Mouse (Mus musculus) left cerebral cortex, adult 8-10 months (tissue): ENCODE data around the gene Ppat. TPM values are rescaled to one million over a fixed set of nuclear protein-coding genes. Genes with fewer than 3 reads are reported as not detected.
"Not testable (repeated sequence)": the region's sequence is repeated elsewhere in the genome, so short reads cannot be mapped to it uniquely, and the experiment has no call there.

Source experiments
- DNase-seq, 2 experiments: peaks; one replicate each; pipeline ENCODE4 v3.0.0; 2022; ENCODE audit warnings: low spot score in 2 of 2
- total RNA-seq, 4 experiments: library from RNA; stranded (reverse); gene quantifications; 2 replicates each; pipeline ENCODE4 v1.2.4; 2022

The Ppat gene
- total RNA-seq = 10 to 100 TPM; 16.2 to 20.3 (median 17.9) TPM

- DNase-seq = peak; percentile 89 to 96
Measured at GRCm38 (mm10) chr5:76951106-76952027, at the start of gene Ppat, which contains the start of gene Paics. Gene Ppat (minus strand): TSS chr5:76951578. Gene Paics (plus strand): TSS chr5:76951307.

- DNase-seq = no peak
Measured at GRCm38 (mm10) chr5:76998416-76998815, 47.0 kb upstream of the Ppat start.

GRCm38 (mm10) chr5:76993174-76993814 is 41.9 kb upstream of the Ppat start:
- no peak for DNase-seq

GRCm38 (mm10) chr5:76990789-76991188 is 39.4 kb upstream of the Ppat start:
- DNase-seq = no peak

GRCm38 (mm10) chr5:76984015-76984414 is 32.6 kb upstream of the Ppat start:
- DNase-seq = no peak

GRCm38 (mm10) chr5:76975736-76976135 is 24.4 kb upstream of the Ppat start:
- DNase-seq = no peak

- peak; percentile 56 to 81 for DNase-seq
Measured at GRCm38 (mm10) chr5:76974554-76975285, 23.3 kb upstream of the Ppat start, which contains the start of gene Srp72. Gene Srp72 (plus strand): TSS chr5:76974683.

- no peak for DNase-seq
Measured at GRCm38 (mm10) chr5:76974207-76974553, 22.8 kb upstream of the Ppat start.

- DNase-seq = no peak
Measured at GRCm38 (mm10) chr5:76973488-76973887, 22.1 kb upstream of the Ppat start.

GRCm38 (mm10) chr5:76971115-76971514 is 19.7 kb upstream of the Ppat start:
- not testable (repeated sequence) for DNase-seq

GRCm38 (mm10) chr5:76969250-76969649 is 17.9 kb upstream of the Ppat start:
- DNase-seq = no peak

- DNase-seq = no peak
Measured at GRCm38 (mm10) chr5:76964651-76965050, 13.3 kb upstream of the Ppat start.

GRCm38 (mm10) chr5:76962545-76962944 is 11.2 kb upstream of the Ppat start:
- DNase-seq = no peak

- no peak for DNase-seq
Measured at GRCm38 (mm10) chr5:76959587-76959986, 8.2 kb upstream of the Ppat start.

- DNase-seq = no peak
Measured at GRCm38 (mm10) chr5:76957954-76958353, 6.6 kb upstream of the Ppat start.

- no peak for DNase-seq
Measured at GRCm38 (mm10) chr5:76955474-76955873, 4.1 kb upstream of the Ppat start.

- no peak for DNase-seq
Measured at GRCm38 (mm10) chr5:76954271-76954900, 3.0 kb upstream of the Ppat start.

- no peak for DNase-seq
Measured at GRCm38 (mm10) chr5:76953794-76954193, 2.4 kb upstream of the Ppat start.

GRCm38 (mm10) chr5:76952112-76953040 is 998 bp upstream of the Ppat start:
- DNase-seq = no peak
